Mouse (Mus musculus) CH12F3 (cell line): ENCODE results near the gene Ptprt.

ENCODE experiments used
- in situ Hi-C: fragments of 300-500 bp; cut with MboI; formaldehyde crosslinking; loops from 2 replicates; pipeline ENCODE4 v1.14.3; 2020; ENCODE audit warnings: low sequenced_read_pairs

Gene Ptprt

DNA sequence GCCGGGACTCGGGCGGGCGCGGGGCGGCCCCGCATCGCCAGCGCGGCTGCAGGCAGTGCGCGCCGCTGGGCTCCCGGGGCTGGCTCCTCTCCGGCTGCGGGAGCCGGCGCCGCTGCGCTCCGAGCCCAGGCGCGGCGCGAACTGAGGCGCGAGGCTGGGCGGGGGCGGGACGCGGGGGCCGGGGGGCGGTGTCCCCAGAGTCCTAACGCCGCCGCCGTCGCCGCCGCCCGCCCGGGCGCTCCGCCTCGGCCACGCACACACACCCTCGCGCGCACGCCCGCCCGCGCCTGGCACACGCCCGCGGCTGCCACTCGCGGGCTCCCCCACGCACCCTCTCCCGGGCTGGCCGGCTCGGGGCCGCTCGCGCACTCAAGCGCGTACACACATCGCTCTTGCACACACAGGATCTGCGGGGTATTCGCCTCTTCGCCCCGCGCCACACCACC lies at the start of gene Ptprt:
Ptprt (minus strand) TSS at position 207 of the 446 bp plus-strand sequence.
- in situ Hi-C loops: no loop called here

DNA sequence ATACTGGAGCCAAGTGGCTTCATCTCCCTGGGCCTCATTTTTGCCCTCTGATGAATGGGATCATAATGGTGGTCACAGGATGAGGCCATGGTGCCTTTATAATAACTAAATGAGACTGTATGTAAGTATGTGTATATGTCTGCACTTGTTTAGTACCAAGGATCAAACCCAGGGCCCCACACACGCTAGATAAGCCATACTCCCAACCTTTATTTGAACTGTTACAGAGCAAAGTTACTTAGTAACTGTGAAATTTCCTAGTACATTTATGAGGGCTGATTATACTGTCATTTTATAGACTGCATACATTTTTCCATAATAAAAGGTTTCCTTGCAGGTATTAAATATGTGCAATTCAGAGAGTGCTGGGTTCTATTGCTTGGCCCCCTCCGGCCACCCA lies 49.5 kb upstream of the Ptprt start:
- in situ Hi-C loops: no loop called here

DNA sequence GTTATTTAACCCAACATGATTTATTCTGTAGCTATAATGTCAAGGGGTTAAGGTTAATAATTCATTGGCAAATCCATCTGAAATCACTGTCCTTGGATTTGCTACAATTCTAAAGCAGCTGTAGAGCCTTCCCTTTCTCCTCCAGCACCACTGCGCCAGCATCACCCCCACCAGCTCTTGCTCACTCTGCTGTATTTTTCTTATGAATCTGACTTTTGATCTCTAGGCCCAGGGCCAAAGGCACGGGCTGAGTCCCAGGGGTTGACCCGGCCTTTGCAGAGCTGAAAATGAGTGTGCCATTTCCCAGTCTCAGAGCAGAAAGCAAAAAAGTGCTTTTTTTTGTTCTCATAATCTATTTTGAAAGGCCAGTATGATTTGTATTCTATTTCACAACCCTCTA lies 38.7 kb upstream of the Ptprt start:
- in situ Hi-C loops: no loop called here

DNA sequence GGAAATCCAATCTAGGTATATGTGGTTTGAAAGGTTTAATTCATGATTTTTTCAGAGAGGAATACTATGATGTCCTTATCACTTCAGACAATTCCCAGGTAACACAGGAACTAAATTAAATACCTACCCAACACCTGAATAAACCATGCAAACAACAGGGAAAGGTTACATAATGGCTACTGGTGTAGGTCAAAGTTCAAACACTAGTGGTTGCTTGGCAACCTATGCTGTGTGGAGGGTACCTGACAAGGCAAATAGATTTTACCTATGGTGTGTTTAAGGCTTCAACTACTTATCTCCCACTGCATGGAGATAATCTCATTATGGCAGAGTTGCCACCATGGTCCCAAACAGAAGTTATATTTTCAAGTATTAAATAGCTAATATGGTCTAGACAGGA lies 38.1 kb upstream of the Ptprt start:
- in situ Hi-C loops: no loop called here

DNA sequence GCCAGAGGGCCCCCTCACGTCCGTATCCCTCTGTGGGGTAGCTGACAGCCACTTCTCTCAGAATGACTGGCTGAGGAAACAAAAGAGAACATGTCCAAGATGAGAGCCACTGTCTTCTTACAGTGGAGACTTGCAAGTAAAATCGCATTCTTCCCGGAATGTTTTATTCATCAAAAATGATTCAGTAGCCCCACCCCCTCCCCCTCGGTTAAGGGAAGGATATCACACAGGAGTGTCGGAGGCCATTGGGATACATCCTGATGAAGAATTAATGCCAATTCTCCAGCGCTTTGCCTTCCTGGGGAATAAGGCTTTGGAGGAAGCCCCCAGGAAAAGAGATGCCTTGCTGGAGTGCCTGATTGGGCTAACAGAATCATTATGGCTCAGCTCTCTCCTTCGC lies 37.1 kb upstream of the Ptprt start:
- in situ Hi-C loops: no loop called here

DNA sequence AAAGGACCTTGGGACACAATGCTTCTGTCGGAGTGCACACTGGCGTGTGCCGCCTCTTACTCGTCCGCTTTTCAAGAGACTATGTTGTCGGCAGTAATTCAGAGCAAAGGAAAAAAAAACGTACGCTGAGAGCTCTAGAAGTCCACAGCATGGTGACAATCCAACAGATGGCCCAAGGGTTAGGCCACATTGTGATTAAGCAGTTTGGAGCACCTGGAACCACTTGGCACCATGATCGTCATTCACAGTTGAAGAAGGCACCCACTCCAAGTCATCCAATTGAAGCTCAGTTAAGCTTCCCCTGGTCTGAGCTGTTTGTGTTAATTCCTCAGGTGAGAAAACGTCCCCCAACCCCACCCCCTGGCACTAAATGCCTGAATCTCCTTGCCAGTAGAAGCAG lies 36.2 kb upstream of the Ptprt start:
- in situ Hi-C loops: no loop called here

DNA sequence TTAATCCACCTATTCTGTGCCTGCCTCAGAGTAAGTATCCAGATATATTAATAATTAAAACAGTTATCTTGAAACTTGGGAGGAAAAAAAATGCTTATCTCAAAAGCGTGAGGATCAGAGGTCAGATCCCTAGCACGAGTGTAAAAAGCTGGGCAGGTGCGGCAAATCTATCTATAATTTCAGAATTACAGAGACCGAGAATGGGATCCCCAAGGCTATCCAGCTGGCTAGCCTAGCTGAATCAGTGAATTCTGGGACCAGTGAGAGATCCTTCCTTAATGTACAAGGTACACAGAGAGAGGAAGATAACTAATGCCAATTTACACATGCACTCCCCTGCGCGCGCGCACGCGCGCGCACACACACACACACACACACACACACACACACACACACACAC lies 31.2 kb upstream of the Ptprt start:
- in situ Hi-C loops: no loop called here

DNA sequence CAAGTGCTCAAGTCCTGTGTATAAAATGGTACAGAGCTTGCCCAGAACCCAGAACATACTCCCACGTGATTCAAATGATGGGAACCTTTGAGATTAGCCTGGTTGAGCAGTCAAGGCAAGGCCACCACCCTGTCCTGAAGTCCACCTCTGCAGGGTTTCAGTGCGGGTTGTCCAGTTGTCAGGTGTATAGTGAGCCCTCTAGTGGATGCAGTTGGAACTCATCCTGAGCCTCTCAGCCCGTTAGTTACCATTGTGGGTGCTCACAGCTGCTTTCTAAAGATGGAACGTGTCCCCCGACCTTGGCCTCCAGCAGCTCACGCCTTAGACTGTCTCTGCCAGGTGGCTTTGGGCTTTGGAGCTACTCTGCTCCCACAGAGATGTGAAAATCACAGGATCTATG lies 21.7 kb upstream of the Ptprt start:
- in situ Hi-C loops: no loop called here

DNA sequence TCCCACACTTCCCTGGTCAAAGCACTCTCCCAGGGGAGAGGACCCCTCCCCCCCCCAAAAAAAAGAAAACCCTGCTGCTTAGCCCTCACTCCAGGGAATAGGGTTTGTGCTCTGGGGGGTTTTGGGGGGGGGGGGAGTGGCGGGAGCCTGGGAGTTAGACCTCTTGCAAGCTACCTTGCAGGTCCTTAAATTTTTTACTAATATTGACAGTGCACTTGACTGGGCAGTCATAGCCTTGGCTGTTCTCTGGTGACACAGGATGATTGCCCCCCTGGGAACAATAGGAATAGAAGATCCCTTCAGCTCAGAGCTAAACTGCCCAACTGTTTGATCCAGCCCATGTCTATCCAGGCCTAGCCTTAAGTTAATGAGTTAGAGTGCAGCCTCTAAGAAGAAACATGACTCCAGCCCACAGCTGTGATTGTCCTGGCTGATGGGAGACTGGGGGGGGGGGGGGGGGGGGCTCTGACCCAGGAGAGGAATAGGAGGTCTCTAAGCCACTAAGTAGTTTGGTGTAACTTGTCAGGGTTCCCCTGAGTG lies 1.6 kb upstream of the Ptprt start:
- in situ Hi-C loops: no loop called here

DNA sequence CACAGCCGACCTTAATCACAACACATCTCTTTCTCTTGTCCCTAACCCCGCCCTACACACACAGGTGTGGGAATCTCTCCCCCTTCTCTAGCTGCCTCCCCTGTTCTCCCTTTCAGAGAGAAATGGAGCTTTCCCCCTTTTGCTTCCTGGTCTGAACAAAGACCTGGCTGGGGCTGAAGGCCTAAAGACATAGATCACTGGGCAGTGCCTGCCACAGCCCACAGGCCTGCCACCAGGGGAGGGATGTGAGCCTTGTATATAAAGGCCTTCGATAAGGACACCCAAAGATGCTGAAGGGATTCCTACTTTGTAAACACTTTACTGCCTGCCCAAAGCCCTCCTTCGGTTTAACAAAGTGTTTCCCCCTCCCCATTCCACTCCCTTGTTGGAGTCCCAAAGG lies 786 bp upstream of the Ptprt start:
- in situ Hi-C loops: no loop called here

DNA sequence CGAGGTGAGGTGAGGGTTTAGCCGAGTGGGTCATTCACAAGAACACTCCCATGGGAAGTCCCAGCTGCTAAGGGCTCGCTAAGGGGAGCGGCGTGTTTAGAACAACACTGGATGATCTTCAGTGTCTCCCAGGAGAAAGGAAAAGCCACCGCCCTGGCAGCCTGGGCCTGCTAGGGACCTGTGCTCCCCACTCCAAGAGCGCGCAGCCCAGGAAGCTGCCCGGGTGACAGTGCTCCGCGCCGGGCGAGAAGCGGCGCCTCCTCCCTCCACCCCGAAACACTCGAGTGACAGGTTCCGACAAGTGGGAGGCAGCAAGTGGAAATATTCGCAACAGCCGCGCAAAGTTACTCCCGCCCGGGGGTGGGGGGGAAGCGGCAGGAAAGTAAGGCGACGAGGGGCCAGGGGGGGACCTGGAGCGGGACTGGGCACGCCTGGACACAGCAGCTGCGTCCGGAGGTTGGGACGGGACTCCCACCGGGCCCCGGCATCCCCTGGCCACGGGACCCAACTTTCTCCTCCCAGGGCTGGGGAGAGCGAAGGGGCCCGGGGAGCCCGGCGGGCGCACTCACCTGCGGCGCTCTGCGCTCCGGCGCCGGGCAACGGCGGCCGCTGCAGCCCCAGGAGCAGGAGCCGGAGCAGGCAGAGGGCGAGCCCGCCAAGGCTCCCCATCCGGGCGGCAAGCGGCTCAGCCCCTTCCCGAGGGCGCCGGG lies 561 bp downstream of the Ptprt start:
- in situ Hi-C loops: no loop called here

DNA sequence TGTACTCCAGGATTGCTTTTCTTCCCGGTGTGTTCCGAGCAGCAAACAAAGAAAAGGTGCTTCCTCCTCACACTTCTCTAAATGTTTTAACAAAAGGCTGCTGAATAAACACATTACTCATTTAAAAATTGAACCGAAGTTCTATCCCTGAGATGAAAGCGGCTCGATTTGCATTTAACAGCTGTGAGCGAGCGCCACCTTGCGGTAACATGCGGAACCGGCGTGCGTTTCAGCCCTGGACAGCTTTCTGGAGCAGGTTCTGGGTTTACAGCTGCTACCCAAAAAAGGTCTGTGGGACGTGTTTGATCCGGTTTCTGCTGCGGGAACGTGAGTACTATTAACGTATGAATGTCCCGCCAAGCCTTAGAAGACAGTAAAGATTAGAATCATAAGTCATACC lies 1.9 kb downstream of the Ptprt start:
- in situ Hi-C loops: no loop called here

DNA sequence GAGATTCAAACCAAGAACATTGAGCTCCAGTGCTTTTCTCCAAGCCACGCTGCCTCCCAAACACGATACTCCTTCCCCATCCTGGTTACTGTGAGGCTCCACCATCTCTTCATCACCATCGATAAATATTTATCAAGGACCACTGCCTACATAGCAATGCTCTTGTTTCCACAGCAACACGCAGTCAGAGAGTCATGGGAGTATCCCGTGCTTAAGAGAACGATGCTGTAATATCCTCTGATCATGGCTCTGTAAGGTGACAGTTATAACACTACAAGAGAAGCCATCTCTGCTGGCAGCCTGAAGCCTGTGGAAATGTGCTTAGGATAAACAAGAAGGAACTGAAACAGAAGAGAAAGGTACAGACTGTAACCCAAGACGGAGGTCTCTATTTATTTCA lies 3.4 kb downstream of the Ptprt start:
- in situ Hi-C loops: no loop called here

DNA sequence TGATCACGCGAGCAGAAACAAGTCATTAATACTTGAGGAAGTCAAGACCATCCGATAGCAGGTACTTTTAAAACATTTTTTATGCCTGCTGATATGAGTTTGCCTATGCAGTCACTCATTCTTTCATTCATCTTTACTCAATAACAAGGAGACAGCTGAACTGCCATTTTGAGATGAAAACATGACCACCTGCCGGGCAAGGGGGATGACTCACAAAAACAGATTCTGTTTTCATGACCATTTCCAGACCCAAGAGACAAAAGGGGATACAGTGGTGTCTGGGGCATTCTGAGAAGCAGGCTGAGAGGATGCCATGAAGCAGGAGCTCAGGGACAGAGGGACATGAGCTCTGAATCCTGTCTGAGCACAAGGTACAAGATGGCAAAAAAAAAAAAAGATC lies 6.5 kb downstream of the Ptprt start:
- in situ Hi-C loops: no loop called here

DNA sequence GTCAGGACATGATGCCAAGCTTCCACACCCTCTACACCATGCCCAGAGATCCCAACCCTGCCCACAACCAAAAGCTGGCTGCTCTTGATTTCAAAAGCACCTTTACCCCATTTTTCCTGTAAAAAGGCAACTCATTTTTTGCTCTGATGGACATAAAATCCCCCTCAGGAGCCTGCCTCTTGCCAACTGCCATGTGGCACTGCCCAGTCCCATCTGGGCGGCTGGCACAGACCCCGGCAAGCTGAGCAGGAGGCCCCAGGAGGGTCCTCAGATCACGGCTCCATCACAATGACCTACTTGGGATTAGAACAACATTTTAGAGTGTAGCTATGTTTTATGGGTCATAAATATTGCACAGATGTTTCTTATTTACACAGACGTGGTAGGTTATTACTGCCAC lies 22.3 kb downstream of the Ptprt start:
- in situ Hi-C loops: no loop called here

DNA sequence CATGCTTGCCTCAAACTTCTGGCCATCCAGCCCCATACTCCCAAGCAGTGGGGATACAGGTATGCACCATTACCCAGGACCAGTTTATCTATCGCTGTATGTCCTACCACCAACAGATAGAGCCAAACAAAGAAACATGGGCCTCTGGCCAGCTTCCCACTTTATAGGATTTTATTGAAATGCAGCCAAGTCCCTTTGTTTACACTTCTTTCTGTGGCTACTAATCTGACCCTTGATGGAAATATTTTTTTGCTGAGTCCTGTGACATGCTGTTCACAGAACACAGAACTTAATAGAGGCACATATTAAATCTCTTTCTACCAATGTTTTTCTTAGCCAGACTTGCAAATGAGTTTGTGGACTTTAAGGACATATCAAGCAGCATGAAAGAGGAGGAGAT lies 23.4 kb downstream of the Ptprt start:
- in situ Hi-C loops: no loop called here

DNA sequence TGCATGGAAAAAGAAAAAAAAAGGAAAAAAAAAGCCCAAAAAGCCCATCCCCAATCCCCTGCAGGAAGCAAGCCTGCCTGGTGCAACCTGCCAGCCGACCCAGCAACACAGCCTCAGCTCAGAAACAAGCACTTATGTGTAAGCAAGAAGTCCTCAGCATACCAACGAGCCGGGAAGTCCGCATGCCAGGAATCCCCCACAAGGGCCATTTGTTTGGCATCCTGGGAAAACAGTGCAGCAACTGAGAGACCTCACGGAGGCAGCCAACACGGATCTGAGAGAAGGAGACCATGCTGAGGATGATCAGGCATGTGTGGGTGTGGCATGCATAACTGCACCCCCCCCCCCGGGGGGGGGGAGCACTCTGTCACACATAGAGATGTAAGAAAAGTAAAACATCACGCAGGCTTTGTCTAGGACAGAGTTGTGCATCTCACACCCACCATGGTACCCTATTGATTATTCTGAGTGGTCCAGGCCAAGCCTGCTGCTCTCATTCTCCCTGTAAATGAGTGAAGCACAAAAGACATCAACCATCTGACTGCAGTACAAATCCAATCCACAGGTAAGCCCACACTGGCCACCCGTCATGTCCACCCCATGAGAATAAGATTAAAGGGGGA lies 24.4 kb downstream of the Ptprt start:
- in situ Hi-C loops: no loop called here

DNA sequence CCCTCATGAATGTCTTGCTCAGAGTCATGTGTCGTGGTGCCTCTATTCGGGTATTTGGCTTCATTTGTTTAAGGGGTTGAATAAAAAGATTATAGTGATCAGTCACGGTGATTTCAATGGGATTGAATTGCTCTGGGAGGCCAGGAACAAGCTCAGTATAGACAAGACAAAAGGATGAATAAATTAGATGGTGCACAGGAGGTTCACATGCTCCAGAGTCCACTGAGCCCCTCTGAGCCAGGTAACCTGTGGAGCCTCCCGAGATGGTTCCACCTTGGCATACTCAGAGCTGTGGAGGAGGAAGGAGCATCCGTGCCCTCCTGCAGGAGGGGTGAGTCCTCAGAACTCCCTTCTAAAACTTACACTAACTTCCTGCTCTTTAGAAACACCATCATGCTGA lies 26.0 kb downstream of the Ptprt start:
- in situ Hi-C loops: no loop called here

DNA sequence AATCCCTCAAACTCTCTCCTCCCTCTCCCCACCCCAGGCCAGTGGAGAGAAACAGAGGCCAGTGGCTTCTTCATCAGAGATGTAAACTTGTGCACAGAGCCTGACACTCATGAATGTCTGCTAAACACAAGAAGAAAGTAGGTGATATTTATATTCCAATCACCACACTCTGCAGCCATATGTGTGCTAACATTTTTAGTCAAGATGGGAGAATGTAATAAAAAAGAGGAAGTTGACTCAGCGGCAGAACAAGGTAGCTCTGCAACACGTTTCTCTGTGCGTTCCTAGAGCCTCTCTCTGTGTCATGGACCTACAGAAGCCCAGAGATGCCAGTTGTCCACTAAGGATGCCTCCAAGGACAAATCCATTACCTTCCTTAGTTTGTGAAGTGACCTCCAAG lies 34.9 kb downstream of the Ptprt start:
- in situ Hi-C loops: no loop called here

DNA sequence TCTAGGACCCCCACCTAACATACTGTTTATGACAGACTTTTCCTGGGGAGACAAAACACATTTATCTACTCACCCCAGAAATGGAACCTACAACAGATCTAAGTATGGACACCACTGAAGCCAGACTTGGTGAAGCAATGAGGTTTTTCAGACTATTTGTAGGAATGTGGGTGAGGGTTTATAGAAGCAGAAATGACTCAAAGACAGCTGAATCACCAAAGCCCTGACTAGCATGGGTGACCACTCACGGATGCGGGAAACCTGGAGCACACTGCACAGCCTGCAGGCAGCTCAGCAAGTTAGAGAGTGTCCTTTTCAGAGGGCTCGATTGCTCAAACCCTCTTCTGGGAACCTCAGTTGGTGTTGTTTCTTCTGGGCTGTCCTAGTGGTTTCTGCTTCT lies 36.2 kb downstream of the Ptprt start:
- in situ Hi-C loops: no loop called here

DNA sequence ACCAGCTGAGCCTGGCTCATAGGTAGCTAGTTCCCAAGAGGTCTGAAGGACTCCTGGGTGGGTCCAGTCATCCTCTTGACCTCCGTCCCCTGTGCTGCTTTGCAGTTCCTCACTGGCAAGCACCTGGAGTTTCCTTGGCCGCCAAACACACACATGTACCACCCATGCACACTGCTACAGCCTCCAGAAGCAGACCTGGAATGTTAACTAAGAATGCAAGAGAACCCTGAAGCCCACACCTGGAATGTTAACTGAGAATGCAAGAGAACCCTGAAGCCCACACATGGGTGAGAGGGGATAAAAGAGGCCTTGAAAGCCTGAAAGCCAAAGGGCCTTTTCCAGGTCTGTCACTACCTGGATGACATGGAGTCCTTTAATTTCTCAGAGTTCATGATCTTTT lies 46.7 kb downstream of the Ptprt start:
- in situ Hi-C loops: no loop called here

DNA sequence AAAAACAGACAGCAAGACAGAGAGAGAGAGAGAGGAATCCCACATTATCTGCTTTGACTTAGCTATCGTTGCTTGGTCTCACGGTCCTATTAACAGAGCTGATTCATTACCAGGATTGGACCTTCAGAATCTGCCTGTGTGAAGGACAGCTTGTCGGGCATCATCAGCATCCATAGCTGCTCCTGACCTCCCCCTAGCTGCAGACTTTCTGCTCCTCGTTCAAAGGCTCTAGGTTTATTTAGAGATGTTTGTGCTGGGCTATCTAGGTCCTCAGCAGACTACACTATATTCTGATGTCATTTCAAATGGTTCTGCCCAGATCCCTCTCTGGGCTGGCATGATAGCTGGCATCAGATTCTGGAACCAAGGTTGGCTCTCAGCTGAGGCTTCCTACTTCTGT lies 47.5 kb downstream of the Ptprt start:
- in situ Hi-C loops: no loop called here

DNA sequence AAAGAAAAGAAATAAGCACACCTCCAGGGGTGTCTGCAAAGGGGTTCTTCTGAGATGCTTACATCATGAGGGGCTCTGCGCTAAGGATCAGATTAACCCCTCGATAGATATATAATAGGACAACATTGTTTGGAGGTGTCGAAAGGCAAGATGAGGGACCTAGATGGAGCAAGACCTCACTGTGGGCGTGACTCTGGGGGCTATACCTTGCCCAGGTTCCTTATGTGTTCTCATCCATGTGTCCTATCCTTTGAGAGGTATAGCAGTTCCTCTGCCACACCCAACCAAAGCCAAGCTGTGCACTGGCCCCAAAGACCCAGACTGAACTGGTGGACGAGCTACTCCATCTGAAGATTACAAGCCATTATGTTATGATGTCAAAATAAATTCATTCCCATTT lies 58.2 kb downstream of the Ptprt start:
- in situ Hi-C loops: no loop called here
